Mouse (Mus musculus): Measurements from ENCODE around the gene Pmp22.

DNA sequence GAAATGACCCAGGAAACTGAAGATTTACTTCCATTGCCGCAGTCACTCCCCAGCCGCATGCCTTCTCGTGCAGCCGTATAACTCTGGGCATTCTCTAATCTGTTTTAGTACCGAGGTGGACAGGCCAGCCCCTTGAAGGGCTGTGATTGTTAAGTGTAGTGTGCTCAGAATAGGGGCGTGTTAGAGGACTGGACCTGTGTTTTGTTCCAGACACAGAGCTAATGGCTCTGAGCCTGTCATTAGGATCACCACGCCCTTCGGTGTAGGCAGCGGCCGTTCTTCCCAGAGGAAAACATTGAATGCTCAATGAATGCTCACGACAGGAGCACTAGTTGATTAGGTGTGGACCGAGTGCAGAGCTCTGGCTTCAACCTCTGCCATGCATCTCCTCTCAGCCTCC, 1.1 kb downstream of the Pmp22 start:
- no peak for TF ChIP-seq CTCF (IDR thresholded peaks at IDR 0.05; ENCODE audit: low read depth, low read length)
- TF ChIP-seq EP300 (IDR thresholded peaks at IDR 0.05; ENCODE audit: insufficient read depth, low read depth, low read length), result no peak
- TF ChIP-seq POLR2A (IDR thresholded peaks at IDR 0.05; ENCODE audit: insufficient read depth, low read length), result no peak
